Mouse (Mus musculus) liver, embryonic 14.5 days (tissue): ENCODE data around the gene Rassf1.

Experiments used
- CTCF ChIP-seq: IDR thresholded peaks from 2 replicates; pipeline ENCODE4 v1.5.1; 2016; ENCODE audit warnings: antibody characterized with exemption, low read depth, control low read depth
- EP300 ChIP-seq: IDR thresholded peaks from 2 replicates; pipeline ENCODE4 v1.6.1; 2016; ENCODE audit warnings: antibody characterized with exemption, low read depth

DNA sequence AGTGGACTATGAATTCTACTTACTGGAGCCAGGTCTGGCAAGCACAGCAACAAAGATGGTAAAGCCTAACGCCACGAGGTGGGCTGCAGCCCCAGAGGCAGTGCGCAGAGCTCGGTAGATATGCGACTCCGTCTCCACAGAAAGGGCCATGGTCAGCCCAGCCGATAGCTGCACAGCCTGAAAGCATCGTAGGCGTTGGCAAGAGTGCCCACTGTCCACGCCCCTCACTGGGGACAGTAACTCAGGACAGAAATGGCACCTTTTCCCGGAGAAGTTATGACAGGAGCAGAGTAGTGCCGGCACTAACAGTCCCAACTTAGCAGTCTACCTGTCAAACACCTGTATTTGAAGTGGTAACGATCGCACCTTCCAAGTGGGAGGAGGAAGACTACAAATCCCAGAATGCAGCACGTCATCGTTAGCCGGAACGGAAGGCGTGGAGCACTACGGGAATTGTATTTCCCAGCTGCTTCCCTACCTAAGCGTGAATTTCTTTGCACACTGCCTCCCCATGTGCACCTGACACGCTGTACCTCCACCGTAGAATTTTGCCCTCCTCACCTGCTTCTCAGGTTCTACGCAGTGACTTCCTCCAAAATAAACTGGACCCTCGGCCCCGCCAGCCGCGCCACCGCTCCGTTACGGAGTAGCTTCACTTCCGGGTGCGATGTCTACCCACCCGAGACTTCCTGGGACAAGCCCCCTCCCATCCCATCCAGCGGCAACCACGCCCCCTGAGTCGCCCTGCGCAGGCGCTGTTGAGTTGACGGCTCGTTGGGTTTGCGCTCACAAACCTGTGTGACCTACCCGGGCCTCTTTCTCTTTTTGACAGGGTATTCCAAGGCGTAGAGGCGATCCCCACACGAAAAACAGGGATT, 9.6 kb upstream of the Rassf1 start, which contains the start of the genes Cyb561d2 and Nprl2:
- TF ChIP-seq CTCF (no peak), EP300 (no peak)
